Mouse (Mus musculus) myocyte (in vitro differentiated cells): ENCODE results near the gene Arhgap23. TPM values are rescaled to one million over a fixed set of nuclear protein-coding genes. Genes with fewer than 3 reads are reported as not detected.

Source experiments
- H3K27me3 ChIP-seq: one replicate; pipeline ENCODE4 v1.6.1; 2011; ENCODE audit not compliant: control insufficient read depth, insufficient read depth, insufficient read length
- H3K36me3 ChIP-seq: one replicate; pipeline ENCODE4 v1.6.1; 2011; ENCODE audit not compliant: control insufficient read depth, insufficient read depth
- H3K4me2 ChIP-seq: one replicate; pipeline ENCODE4 v1.6.1; 2011; ENCODE audit warnings: low read depth, control low read depth
- H3K4me3 ChIP-seq: one replicate; pipeline ENCODE4 v1.5.1; 2011; ENCODE audit warnings: mild to moderate bottlenecking, control low read depth, moderate library complexity
- H3K79me2 ChIP-seq: one replicate; pipeline ENCODE4 v1.6.1; 2011; ENCODE audit not compliant: control insufficient read depth, insufficient read depth
- H3ac ChIP-seq: one replicate; pipeline ENCODE4 v1.6.1; 2011; ENCODE audit not compliant: control insufficient read depth, insufficient read length
- CEBPB ChIP-seq: IDR thresholded peaks from 2 replicates; pipeline ENCODE4 v1.6.1; 2011; ENCODE audit warnings: mild to moderate bottlenecking, moderate library complexity; ENCODE audit not compliant: poor library complexity, insufficient read depth, severe bottlenecking
- E2F4 ChIP-seq: IDR thresholded peaks from one replicate; pipeline ENCODE4 v1.6.1; 2011; ENCODE audit warnings: mild to moderate bottlenecking, control low read depth, moderate library complexity; ENCODE audit not compliant: insufficient read depth
- MAX ChIP-seq: IDR thresholded peaks from one replicate; pipeline ENCODE4 v1.6.1; 2011; ENCODE audit warnings: low read depth, mild to moderate bottlenecking, control low read depth
- MYOD1 ChIP-seq, 3 experiments: IDR thresholded peaks; one replicate each; pipeline ENCODE4 v1.6.1; 2011; ENCODE audit warnings: control low read depth in 2 of 3, low read depth in 2 of 3, mild to moderate bottlenecking in 2 of 3, moderate library complexity in 1 of 3; ENCODE audit not compliant: insufficient read length in 2 of 3, control insufficient read depth in 1 of 3
- MYOG ChIP-seq, 3 experiments: IDR thresholded peaks; one replicate each; pipeline ENCODE4 v1.6.1; 2011; ENCODE audit warnings: control low read depth in 2 of 3, low read depth in 2 of 3, mild to moderate bottlenecking in 2 of 3; ENCODE audit not compliant: insufficient read length in 2 of 3, control insufficient read depth in 1 of 3, insufficient read depth in 1 of 3
- POLR2A ChIP-seq: IDR thresholded peaks from one replicate; pipeline ENCODE4 v1.6.1; 2011; ENCODE audit warnings: low read depth, mild to moderate bottlenecking, control low read depth, moderate library complexity; ENCODE audit not compliant: insufficient read length
- POLR2AphosphoS2 ChIP-seq: IDR thresholded peaks from one replicate; pipeline ENCODE4 v1.6.1; 2011; ENCODE audit warnings: low read depth, control low read depth; ENCODE audit not compliant: insufficient read length
- REST ChIP-seq: IDR thresholded peaks from one replicate; pipeline ENCODE4 v1.6.1; 2011; ENCODE audit warnings: mild to moderate bottlenecking, control low read depth, moderate library complexity; ENCODE audit not compliant: insufficient read depth, insufficient read length
- SRF ChIP-seq: IDR thresholded peaks from one replicate; pipeline ENCODE4 v1.6.1; 2011; ENCODE audit warnings: low read depth; ENCODE audit not compliant: control insufficient read depth, insufficient read length
- TCF12 ChIP-seq: IDR thresholded peaks from one replicate; pipeline ENCODE4 v1.6.1; 2011; ENCODE audit warnings: mild to moderate bottlenecking, control low read depth; ENCODE audit not compliant: poor library complexity, insufficient read depth, severe bottlenecking
- TCF3 ChIP-seq: IDR thresholded peaks from one replicate; pipeline ENCODE4 v1.6.1; 2011; ENCODE audit warnings: low read depth, control low read depth; ENCODE audit not compliant: insufficient read length
- USF1 ChIP-seq: IDR thresholded peaks from one replicate; pipeline ENCODE4 v1.6.1; 2011; ENCODE audit warnings: low read depth, mild to moderate bottlenecking, control low read depth, moderate library complexity
- polyA plus RNA-seq: library from polyadenylated mRNA; unstranded; fragments of >200 nt; fragmentation: generic; extraction: Trizol; gene quantifications from one replicate; pipeline ENCODE4 v1.2.1, GENCODE M21; 2012; ENCODE audit warnings: missing spikeins

The Arhgap23 gene
- polyA plus RNA-seq, 1 experiment: 41.9 TPM

DNA sequence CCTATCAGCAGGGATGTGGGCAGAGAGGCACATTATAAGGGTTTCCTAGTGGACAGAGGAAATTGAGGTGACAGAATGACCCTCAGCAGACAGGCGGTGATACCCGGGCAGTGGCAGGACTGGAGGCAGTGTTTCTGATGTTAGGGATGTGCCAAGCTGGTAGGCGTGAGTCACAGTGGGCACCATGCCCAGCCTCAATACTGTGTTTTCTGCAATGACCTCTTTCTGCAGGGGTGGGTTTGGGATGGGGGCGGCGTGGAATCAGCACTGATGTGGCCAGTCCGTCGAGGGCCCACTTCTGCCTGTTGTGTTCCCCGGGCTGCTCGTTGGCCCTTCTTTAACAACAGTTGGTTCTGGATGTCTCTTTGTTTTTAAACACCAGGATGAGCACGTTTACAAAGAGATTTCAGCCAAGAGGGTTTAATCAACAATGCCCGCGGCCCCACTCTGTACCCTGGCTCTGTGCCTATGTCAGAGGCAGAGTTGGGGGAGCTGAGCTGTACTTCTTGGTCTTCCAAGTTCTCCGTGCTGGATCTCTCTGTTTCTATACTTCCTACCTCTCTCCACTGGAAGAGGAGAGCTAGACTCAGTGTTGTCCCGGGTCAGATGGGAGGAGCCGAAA, 25.8 kb downstream of the Arhgap23 start:
- no peaks in the 10 kb centered on the region for H3K27me3 ChIP-seq

DNA sequence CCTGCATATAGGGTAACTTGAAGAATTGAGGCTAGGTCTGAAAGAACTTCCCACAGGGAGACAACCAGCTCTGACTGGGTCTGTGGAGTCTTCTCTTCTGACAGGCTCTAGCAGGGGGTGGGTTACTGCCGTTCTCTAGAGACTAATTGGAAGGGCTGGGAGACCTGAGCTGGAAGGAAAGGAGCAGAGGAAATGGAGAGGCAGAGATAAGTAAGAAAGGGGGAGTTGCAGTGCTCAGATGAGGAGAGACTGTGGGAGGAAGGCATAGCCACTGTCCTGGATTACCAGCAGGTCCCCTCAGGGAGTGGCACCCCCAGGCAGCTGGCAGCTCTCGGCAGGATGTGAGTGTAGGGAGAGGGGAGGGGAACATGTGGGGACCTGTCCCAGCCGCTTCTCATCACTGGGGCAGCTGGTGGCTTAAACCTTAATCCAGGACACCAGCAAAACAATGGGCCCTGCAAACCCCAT, 26.4 kb downstream of the Arhgap23 start:
- Histone ChIP-seq H3ac (no peak overlapping the region), H3K27me3 (no peaks in the 10 kb centered on the region), H3K79me2 (peaks cover 50% of the 10 kb centered on the region), H3K4me3 (peak overlapping the region; percentile 29), H3K4me2 (peak overlapping the region; percentile 75), H3K36me3 (peaks cover 3% of the 10 kb centered on the region)
- no peak for TF ChIP-seq CEBPB
- no peak for TF ChIP-seq E2F4
- TF ChIP-seq POLR2AphosphoS2: no peak
- peak; percentile 50 to 91 (median 51) for TF ChIP-seq MYOG (IDR thresholded peaks at IDR 0.05; ENCODE audit: control insufficient read depth in 1 of 3, insufficient read depth in 1 of 3, insufficient read length in 2 of 3, low read depth in 2 of 3)
- TF ChIP-seq MYOD1 (IDR thresholded peaks at IDR 0.05; ENCODE audit: control insufficient read depth in 1 of 3, insufficient read length in 2 of 3, low read depth in 2 of 3): peak; percentile 56 to 93 (median 64)
- no peak for TF ChIP-seq SRF
- peak; percentile 22 for TF ChIP-seq TCF12
- TF ChIP-seq REST: no peak
- TF ChIP-seq USF1: no peak

More for the DNA sequence above, 25.8 kb downstream of the Arhgap23 start:
- H3K79me2 ChIP-seq: peaks cover 55% of the 10 kb centered on the region
- TF ChIP-seq USF1: no peak
- peak in 1 of 3 experiments; percentile 13 for TF ChIP-seq MYOD1 (IDR thresholded peaks at IDR 0.05; ENCODE audit: control insufficient read depth in 1 of 3, insufficient read length in 2 of 3, low read depth in 2 of 3)
- no peak for TF ChIP-seq SRF
- no peak for TF ChIP-seq E2F4
- TF ChIP-seq POLR2AphosphoS2: no peak
- TF ChIP-seq POLR2A: peak; percentile 39
- H3K4me2 ChIP-seq: peak overlapping the region; percentile 75
- H3ac ChIP-seq: peak overlapping the region; percentile 58
- H3K4me3 ChIP-seq: peak overlapping the region; percentile 29
- H3K36me3 ChIP-seq: no peaks in the 10 kb centered on the region

DNA sequence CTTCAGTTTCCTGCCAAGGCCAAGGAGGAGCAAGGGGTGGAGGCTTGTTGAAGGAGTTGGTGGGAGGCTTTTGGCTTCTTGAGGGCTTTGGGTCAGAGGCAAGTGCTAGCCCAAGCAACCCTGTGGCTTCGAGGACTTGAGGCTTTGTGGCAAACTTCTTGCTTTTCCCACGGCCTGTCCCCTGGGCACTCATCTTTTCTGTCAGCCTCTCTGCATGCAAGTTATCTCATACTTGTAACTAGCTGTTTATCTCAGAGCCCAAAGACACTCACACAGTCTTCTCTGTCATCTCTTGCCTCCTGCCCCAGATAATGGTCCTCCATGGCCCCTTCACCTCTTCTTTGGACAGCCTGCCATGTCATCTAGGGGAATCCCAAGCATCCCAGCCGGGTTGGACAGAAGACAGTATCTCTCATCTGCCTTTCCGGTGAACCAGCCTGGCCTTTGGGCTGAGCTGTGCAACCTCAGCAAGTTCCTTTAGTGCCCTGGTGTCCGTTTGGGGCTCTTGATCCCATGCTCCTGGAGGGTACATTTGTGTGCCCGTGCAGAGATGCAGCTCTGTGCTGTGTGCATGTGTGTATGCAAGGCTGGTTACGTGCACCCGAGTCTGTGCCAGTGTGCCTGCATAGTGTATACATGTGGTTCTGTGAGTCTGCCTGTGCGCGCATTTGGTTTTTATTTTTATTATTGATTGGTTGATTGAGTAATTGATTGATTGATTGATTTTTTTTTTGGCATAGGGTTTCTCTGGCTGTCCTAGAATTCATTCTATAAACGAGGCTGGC, 27.8 kb downstream of the Arhgap23 start:
- Histone ChIP-seq H3K27me3 (no peaks in the 10 kb centered on the region), H3K4me2 (peak overlapping the region; percentile 75), H3K79me2 (peaks cover 44% of the 10 kb centered on the region), H3K36me3 (peaks cover 14% of the 10 kb centered on the region), H3K4me3 (no peak overlapping the region), H3ac (no peak overlapping the region)
- TF ChIP-seq POLR2AphosphoS2 (no peak), TCF3 (no peak), MAX (no peak), TCF12 (no peak), REST (no peak), CEBPB (no peak), MYOD1 (IDR thresholded peaks at IDR 0.05; ENCODE audit: control insufficient read depth in 1 of 3, insufficient read length in 2 of 3, low read depth in 2 of 3) (no peak), SRF (no peak), MYOG (IDR thresholded peaks at IDR 0.05; ENCODE audit: control insufficient read depth in 1 of 3, insufficient read depth in 1 of 3, insufficient read length in 2 of 3, low read depth in 2 of 3) (no peak), USF1 (no peak), POLR2A (no peak), E2F4 (no peak)

DNA sequence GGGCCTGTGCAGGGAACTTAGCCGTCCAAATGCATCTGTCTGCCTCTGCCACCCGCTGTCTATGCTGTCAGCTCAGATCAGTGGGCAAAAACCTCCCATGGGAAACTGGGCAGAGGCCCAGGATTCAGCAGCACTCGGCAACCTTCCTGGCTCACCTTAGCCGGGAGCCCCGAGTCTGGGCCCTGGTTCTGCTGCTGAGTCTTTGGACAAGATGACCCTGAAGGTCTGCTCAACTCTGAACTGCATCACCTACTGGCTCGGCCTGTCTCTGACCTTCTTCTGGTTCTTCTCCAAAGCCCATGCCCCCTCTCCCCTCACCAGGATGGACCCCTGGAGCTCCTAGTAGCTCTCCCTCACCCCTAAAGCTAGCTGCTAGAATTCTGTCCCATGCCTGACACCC, 30.3 kb downstream of the Arhgap23 start:
- H3K4me2 ChIP-seq: no peak overlapping the region
- no peak overlapping the region for H3ac ChIP-seq
- no peak overlapping the region for H3K4me3 ChIP-seq
- no peaks in the 10 kb centered on the region for H3K27me3 ChIP-seq
- H3K36me3 ChIP-seq: peaks cover 20% of the 10 kb centered on the region
- peaks cover 26% of the 10 kb centered on the region for H3K79me2 ChIP-seq
- TF ChIP-seq TCF12 (no peak), POLR2AphosphoS2 (no peak), CEBPB (no peak), USF1 (no peak), POLR2A (no peak)
